Mouse (Mus musculus) hindbrain, embryonic 12.5 days (tissue): ENCODE data around the gene Tgtp2. TPM values are rescaled to one million over a fixed set of nuclear protein-coding genes. Genes with fewer than 3 reads are reported as not detected.
"Not testable (repeated sequence)": the region's sequence is repeated elsewhere in the genome, so short reads cannot be mapped to it uniquely, and the experiment has no call there.

Experiments
- ATAC-seq: fragments of 200-750 bp; cut with Nextera tagmentation; 2 replicates; pipeline ENCODE4 v1.8.0; 2017; ENCODE audit warnings: moderate TSS enrichment; ENCODE audit not compliant: low FRiP score
- H3K27ac ChIP-seq: fragments of 300-500 bp; sonication (generic); 2 replicates; pipeline ENCODE4 v1.5.1; 2016; ENCODE audit warnings: mild to moderate bottlenecking
- H3K27me3 ChIP-seq: fragments of 300-500 bp; sonication (generic); 2 replicates; pipeline ENCODE4 v1.6.1; 2016; ENCODE audit warnings: mild to moderate bottlenecking
- H3K36me3 ChIP-seq: fragments of 300-500 bp; sonication (generic); 2 replicates; pipeline ENCODE4 v1.6.1; 2016; ENCODE audit warnings: mild to moderate bottlenecking
- H3K4me1 ChIP-seq: fragments of 300-500 bp; sonication (generic); 2 replicates; pipeline ENCODE4 v1.6.1; 2016
- H3K4me2 ChIP-seq: fragments of 300-500 bp; sonication (generic); replicated peaks from 2 replicates; pipeline ENCODE4 v1.6.1; 2016; ENCODE audit warnings: mild to moderate bottlenecking
- H3K4me3 ChIP-seq: fragments of 300-500 bp; sonication (generic); 2 replicates; pipeline ENCODE4 v1.5.1; 2016; ENCODE audit warnings: mild to moderate bottlenecking
- H3K9ac ChIP-seq: fragments of 300-500 bp; sonication (generic); 2 replicates; pipeline ENCODE4 v1.6.1; 2016; ENCODE audit warnings: mild to moderate bottlenecking, moderate library complexity
- H3K9me3 ChIP-seq: fragments of 300-500 bp; sonication (generic); replicated peaks from 2 replicates; pipeline ENCODE4 v1.6.1; 2016; ENCODE audit warnings: mild to moderate bottlenecking
- WGBS: fragments of 180-500 bp; shearing (Covaris S2); methylation state at CpG from one replicate; pipeline ENCODE4 v1.1.7; 2016; 5-methylcytosine and 5-hydroxymethylcytosine counted together
- polyA plus RNA-seq: library from polyadenylated mRNA; unstranded; fragments of >200 nt; fragmentation: Nextera tagmentation; extraction: Ambion mirVana; gene quantifications from 2 replicates; pipeline ENCODE4 v1.2.1, GENCODE M21; 2016

The Tgtp2 gene
- polyA plus RNA-seq, result not detected in 2 replicates

- not testable (repeated sequence) for H3K4me1 ChIP-seq, H3K27ac ChIP-seq, H3K4me2 ChIP-seq, H3K9ac ChIP-seq, ATAC-seq, H3K36me3 ChIP-seq, H3K9me3 ChIP-seq, H3K27me3 ChIP-seq, H3K4me3 ChIP-seq
- WGBS, result 84% methylated on average over 5 of the region's 5 CpGs
Observed at GRCm38 (mm10) chr11:49063713-49064469, at the start of gene Tgtp2. Tgtp2 (minus strand) TSS chr11:49064206.

- Histone ChIP-seq H3K4me3 (no peak overlapping the region), H3K27me3 (no peaks in the 10 kb centered on the region), H3K4me2 (no peak overlapping the region), H3K9ac (no peak overlapping the region), H3K27ac (no peak overlapping the region), H3K36me3 (no peaks in the 10 kb centered on the region), H3K9me3 (no peaks in the 10 kb centered on the region), H3K4me1 (no peaks in the 10 kb centered on the region)
- WGBS, result 93% methylated on average over 6 of the region's 6 CpGs
- ATAC-seq, result no peak
Observed at GRCm38 (mm10) chr11:49112624-49113219, 48.7 kb upstream of the Tgtp2 start.

- H3K4me2 ChIP-seq, result no peak overlapping the region
- no peaks in the 10 kb centered on the region for H3K4me1 ChIP-seq
- ATAC-seq, result no peak
- H3K27me3 ChIP-seq, result no peaks in the 10 kb centered on the region
- no peak overlapping the region for H3K4me3 ChIP-seq
- no peaks in the 10 kb centered on the region for H3K36me3 ChIP-seq
- no peak overlapping the region for H3K27ac ChIP-seq
- H3K9me3 ChIP-seq, result no peaks in the 10 kb centered on the region
- H3K9ac ChIP-seq, result no peak overlapping the region
- WGBS, result 83% methylated on average over 1 of the region's 1 CpGs
Observed at GRCm38 (mm10) chr11:49111000-49111399, 47.0 kb upstream of the Tgtp2 start.

- ATAC-seq, result no peak
- H3K4me1 ChIP-seq, result no peaks in the 10 kb centered on the region
- H3K4me2 ChIP-seq, result no peak overlapping the region
- H3K9ac ChIP-seq, result no peak overlapping the region
- H3K27me3 ChIP-seq, result no peaks in the 10 kb centered on the region
- no peaks in the 10 kb centered on the region for H3K36me3 ChIP-seq
- H3K27ac ChIP-seq, result no peak overlapping the region
- H3K9me3 ChIP-seq, result no peaks in the 10 kb centered on the region
- no peak overlapping the region for H3K4me3 ChIP-seq
- WGBS, result 51% methylated on average over 1 of the region's 1 CpGs
Observed at GRCm38 (mm10) chr11:49108833-49109232, 44.8 kb upstream of the Tgtp2 start.

GRCm38 (mm10) chr11:49107650-49108537 lies 43.9 kb upstream of the Tgtp2 start:
- no peaks in the 10 kb centered on the region for H3K27me3 ChIP-seq
- no peaks in the 10 kb centered on the region for H3K36me3 ChIP-seq
- no peak for ATAC-seq
- H3K9me3 ChIP-seq, result no peaks in the 10 kb centered on the region
- no peak overlapping the region for H3K4me3 ChIP-seq
- H3K27ac ChIP-seq, result no peak overlapping the region
- 75% methylated on average over 10 of the region's 10 CpGs for WGBS
- no peak overlapping the region for H3K4me2 ChIP-seq
- no peak overlapping the region for H3K9ac ChIP-seq
- no peaks in the 10 kb centered on the region for H3K4me1 ChIP-seq

- ATAC-seq, result no peak
- no peak overlapping the region for H3K9ac ChIP-seq
- H3K4me1 ChIP-seq, result no peaks in the 10 kb centered on the region
- H3K27ac ChIP-seq, result no peak overlapping the region
- H3K9me3 ChIP-seq, result no peaks in the 10 kb centered on the region
- H3K36me3 ChIP-seq, result no peaks in the 10 kb centered on the region
- H3K4me3 ChIP-seq, result no peak overlapping the region
- 83% methylated on average over 1 of the region's 1 CpGs for WGBS
- no peaks in the 10 kb centered on the region; the same call in 1 of the 2 replicates for H3K27me3 ChIP-seq
- no peak overlapping the region for H3K4me2 ChIP-seq
Observed at GRCm38 (mm10) chr11:49105752-49106151, 41.7 kb upstream of the Tgtp2 start.

GRCm38 (mm10) chr11:49103047-49103693 lies 39.2 kb upstream of the Tgtp2 start:
- WGBS, result 22% methylated on average over 8 of the region's 8 CpGs
- Histone ChIP-seq H3K27ac (no peak overlapping the region), H3K4me2 (no peak overlapping the region), H3K4me3 (no peak overlapping the region), H3K4me1 (no peaks in the 10 kb centered on the region), H3K9ac (no peak overlapping the region), H3K9me3 (no peaks in the 10 kb centered on the region), H3K27me3 (no peaks in the 10 kb centered on the region; the same call in 1 of the 2 replicates), H3K36me3 (no peaks in the 10 kb centered on the region)
- peak; percentile 66; the same call in 1 of the 2 replicates for ATAC-seq

- WGBS, result 52% methylated on average over 5 of the region's 5 CpGs
- H3K36me3 ChIP-seq, result no peaks in the 10 kb centered on the region
- no peak overlapping the region for H3K4me2 ChIP-seq
- H3K9me3 ChIP-seq, result no peaks in the 10 kb centered on the region
- no peak overlapping the region for H3K27ac ChIP-seq
- no peak overlapping the region for H3K4me3 ChIP-seq
- H3K27me3 ChIP-seq, result no peaks in the 10 kb centered on the region; the same call in 1 of the 2 replicates
- no peaks in the 10 kb centered on the region for H3K4me1 ChIP-seq
- ATAC-seq, result no peak
- H3K9ac ChIP-seq, result no peak overlapping the region
Observed at GRCm38 (mm10) chr11:49101500-49101899, 37.5 kb upstream of the Tgtp2 start.

GRCm38 (mm10) chr11:49100409-49100808 lies 36.4 kb upstream of the Tgtp2 start:
- Histone ChIP-seq H3K9ac (no peak overlapping the region), H3K4me1 (no peaks in the 10 kb centered on the region), H3K9me3 (no peaks in the 10 kb centered on the region), H3K4me2 (no peak overlapping the region), H3K27ac (no peak overlapping the region), H3K36me3 (no peaks in the 10 kb centered on the region), H3K4me3 (no peak overlapping the region), H3K27me3 (no peaks in the 10 kb centered on the region; the same call in 1 of the 2 replicates)
- 81% methylated on average over 3 of the region's 3 CpGs for WGBS
- ATAC-seq, result no peak

- no peak overlapping the region for H3K27ac ChIP-seq
Observed at GRCm38 (mm10) chr11:49095367-49095766, 31.4 kb upstream of the Tgtp2 start.

GRCm38 (mm10) chr11:49093861-49094660 lies 30.1 kb upstream of the Tgtp2 start:
- no peak overlapping the region for H3K4me3 ChIP-seq
- no peaks in the 10 kb centered on the region for H3K36me3 ChIP-seq
- H3K9me3 ChIP-seq, result no peaks in the 10 kb centered on the region
- no peak overlapping the region for H3K4me2 ChIP-seq
- no peak overlapping the region for H3K27ac ChIP-seq
- H3K27me3 ChIP-seq, result no peaks in the 10 kb centered on the region
- no peak for ATAC-seq
- 91% methylated on average over 6 of the region's 6 CpGs for WGBS
- H3K4me1 ChIP-seq, result no peaks in the 10 kb centered on the region
- no peak overlapping the region for H3K9ac ChIP-seq

More at GRCm38 (mm10) chr11:49095367-49095766, 31.4 kb upstream of the Tgtp2 start:
- H3K27me3 ChIP-seq, result no peaks in the 10 kb centered on the region
- H3K9ac ChIP-seq, result no peak overlapping the region
- no peaks in the 10 kb centered on the region for H3K36me3 ChIP-seq
- H3K4me3 ChIP-seq, result no peak overlapping the region
- no peaks in the 10 kb centered on the region for H3K9me3 ChIP-seq
- WGBS, result 83% methylated on average over 4 of the region's 4 CpGs
- no peak overlapping the region for H3K4me2 ChIP-seq
- H3K4me1 ChIP-seq, result no peaks in the 10 kb centered on the region
- no peak for ATAC-seq
